Mouse (Mus musculus) liver, adult 2 months (tissue): ENCODE measurements at regions not wholly inside any gene's neighbourhood (a gene's known extent, or its start where the extent isn't known, plus 50 kb on each side); places are given as distances from the start of the nearest gene placed in this dataset.

Experiments
- CTCF ChIP-seq: fragments of 200-500 bp; IDR thresholded peaks from 2 replicates; pipeline ENCODE4 v1.5.1; 2011; ENCODE audit warnings: low read depth, low read length, control low read depth
- POLR2A ChIP-seq: fragments of 200-500 bp; IDR thresholded peaks from 2 replicates; pipeline ENCODE4 v1.6.1; 2011; ENCODE audit warnings: low read length, control low read depth; ENCODE audit not compliant: insufficient read depth; ENCODE audit errors: extremely low read depth

- TF ChIP-seq CTCF (no peak), POLR2A (no peak)
These were observed 88.7 kb upstream of the Nt5e start for GRCm38 (mm10) chr9:88238346-88238745.
